Mouse (Mus musculus): Measurements from ENCODE around the gene Dnal4. TPM values are rescaled to one million over a fixed set of nuclear protein-coding genes. Genes with fewer than 3 reads are reported as not detected.

Gene Dnal4
- total RNA-seq, 2 experiments from 2014 or later: 30.4 to 34.4 TPM

- intact Hi-C loops (cut with DNase I): no loop called here
- peak; percentile 76 for DNase-seq
Measured at GRCm38 (mm10) chr15:79802304-79802703, 24.7 kb upstream of the Dnal4 start.

DNA sequence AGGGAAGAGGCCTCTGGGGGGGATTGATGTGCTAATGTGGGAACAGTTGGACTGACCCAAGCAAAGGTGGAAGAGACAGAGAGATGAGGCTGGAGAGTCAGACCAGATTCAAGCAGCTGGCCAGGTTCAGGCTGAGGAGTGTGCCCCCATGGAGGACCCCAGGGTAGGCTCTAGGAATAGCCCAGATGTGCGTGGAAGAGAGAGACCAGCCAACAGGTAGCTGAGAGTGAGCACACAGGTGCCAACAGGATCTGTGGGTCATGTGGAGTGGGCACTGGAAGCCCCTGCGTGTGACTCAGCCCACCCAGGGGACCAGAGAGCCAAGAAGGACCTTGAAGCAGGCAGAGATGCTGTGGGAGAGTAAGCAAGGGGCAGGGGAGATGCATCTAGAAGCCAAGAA, 24.0 kb upstream of the Dnal4 start:
- intact Hi-C loops (cut with DNase I): no loop called here
- no peak for DNase-seq

GRCm38 (mm10) chr15:79800701-79801100, 23.1 kb upstream of the Dnal4 start:
- intact Hi-C loops (cut with DNase I): no loop called here
- no peak for DNase-seq

DNA sequence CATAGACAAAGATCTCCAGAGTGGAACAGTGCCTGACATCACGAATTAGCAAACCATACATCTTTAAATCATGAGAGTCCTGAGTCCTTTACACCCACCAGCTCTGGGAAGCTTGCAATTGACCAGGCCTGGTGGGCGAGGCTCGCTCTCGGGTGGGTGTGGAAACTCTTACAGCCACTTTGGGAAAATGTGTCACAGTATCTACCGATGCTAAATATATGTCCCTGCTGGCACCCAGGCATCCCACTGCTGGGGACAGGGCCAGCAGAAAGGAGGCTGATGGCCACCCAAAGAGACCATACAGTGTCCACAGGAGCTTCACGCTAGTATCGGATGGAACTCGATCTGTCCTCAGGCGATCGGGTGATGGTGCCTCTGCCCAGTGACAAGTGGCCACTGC, 20.9 kb upstream of the Dnal4 start:
- intact Hi-C loops (cut with DNase I): no loop called here
- no peak for DNase-seq

- intact Hi-C loops (cut with DNase I): no loop called here
- no peak for DNase-seq
Measured at GRCm38 (mm10) chr15:79797680-79798079, 20.0 kb upstream of the Dnal4 start.

GRCm38 (mm10) chr15:79797096-79797495, 19.4 kb upstream of the Dnal4 start:
- intact Hi-C loops (cut with DNase I): no loop called here
- DNase-seq: no peak

GRCm38 (mm10) chr15:79796256-79796655, 18.6 kb upstream of the Dnal4 start:
- DNase-seq: peak; percentile 57
- intact Hi-C loops (cut with DNase I): no loop called here

- intact Hi-C loops (cut with DNase I): no loop called here
- DNase-seq: no peak
Measured at GRCm38 (mm10) chr15:79794173-79794572, 16.5 kb upstream of the Dnal4 start.

DNA sequence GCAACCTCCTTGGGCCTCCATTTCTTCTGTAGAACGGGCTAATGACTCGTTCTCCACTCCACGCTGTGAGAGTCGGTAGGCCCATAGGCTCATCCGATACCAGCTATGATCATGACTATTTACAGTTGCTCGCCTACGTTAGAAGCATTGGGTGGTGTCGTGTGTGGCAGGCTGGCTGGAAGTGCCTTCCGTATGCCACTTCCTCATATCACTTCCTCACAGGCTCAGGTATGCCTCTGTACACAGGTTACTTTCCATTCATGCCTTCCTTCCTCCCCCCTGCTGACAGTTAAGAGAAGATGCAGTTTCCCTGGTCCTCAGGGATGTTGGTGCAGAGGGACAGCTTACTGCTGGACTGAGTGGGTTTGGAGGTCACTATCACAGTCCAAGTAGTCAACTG, 15.4 kb upstream of the Dnal4 start:
- intact Hi-C loops (cut with DNase I): no loop called here
- no peak for DNase-seq

- intact Hi-C loops (cut with DNase I): no loop called here
Measured at GRCm38 (mm10) chr15:79792455-79792854, 14.8 kb upstream of the Dnal4 start.

GRCm38 (mm10) chr15:79791502-79791901, 13.9 kb upstream of the Dnal4 start:
- no peak for DNase-seq
- intact Hi-C loops (cut with DNase I): no loop called here

More at GRCm38 (mm10) chr15:79792455-79792854, 14.8 kb upstream of the Dnal4 start:
- peak; percentile 42 for DNase-seq

DNA sequence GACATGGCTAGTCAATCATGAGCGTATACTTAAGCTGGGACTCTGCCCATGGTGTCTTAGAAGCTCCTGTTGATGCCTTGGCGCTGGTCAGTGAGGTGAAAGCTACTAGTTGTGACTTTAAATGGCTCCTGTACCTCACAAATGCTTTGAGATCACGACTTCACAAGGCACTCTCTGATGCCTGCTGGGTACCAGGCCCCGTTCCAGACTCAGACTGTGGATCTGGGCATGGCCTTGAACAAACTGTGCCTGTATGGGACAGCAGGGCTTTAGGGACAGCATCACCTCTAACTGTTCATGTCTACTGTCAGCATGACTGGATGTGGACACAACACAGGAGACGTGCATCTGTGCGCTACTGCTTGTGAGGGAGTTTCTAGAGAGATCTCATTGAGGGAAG, 13.3 kb upstream of the Dnal4 start:
- intact Hi-C loops (cut with DNase I): no loop called here
- no peak for DNase-seq

GRCm38 (mm10) chr15:79790111-79790510, 12.5 kb upstream of the Dnal4 start:
- intact Hi-C loops (cut with DNase I): no loop called here
- DNase-seq: no peak

DNA sequence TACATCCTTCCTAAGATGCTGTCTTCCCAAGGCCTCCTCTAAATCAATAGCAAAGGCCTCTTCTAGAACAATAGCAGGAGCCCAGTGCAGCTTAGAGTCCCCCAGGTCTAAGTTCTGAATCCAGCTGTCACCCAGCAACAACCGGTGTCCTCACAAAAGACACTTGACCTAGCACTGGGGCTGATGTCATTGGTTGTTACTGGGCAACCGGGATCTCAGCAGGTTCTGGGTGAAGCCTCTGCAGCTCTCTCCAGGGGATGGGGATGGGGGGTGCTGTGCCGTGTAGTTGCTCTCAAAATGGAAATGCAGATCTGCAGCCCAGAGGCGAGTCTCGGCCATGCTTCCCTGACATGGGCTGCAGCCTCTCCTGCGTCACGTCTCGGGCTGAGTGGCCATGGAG, 10.2 kb upstream of the Dnal4 start:
- intact Hi-C loops (cut with DNase I): no loop called here
- DNase-seq: no peak

DNA sequence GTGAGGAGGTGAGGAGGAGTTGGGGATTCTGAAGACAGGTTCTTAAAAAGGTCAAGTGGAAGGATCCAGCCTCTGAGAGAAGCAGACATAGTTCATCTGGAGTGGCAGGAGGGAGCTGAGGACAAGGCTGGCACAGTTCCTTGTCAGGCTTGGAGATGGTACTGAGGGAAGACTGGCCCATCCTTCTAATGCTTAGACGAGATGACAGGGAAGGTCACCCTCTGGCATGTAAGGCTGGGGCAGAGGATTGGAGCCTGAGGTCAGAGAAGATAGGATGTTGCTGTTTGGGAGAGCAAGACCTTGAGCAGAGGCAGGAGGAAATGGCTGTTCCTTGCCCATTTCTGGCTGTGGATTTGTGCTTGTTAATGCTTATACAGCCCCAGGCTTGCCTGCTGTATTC, 7.4 kb upstream of the Dnal4 start:
- intact Hi-C loops (cut with DNase I): no loop called here
- DNase-seq: no peak

DNA sequence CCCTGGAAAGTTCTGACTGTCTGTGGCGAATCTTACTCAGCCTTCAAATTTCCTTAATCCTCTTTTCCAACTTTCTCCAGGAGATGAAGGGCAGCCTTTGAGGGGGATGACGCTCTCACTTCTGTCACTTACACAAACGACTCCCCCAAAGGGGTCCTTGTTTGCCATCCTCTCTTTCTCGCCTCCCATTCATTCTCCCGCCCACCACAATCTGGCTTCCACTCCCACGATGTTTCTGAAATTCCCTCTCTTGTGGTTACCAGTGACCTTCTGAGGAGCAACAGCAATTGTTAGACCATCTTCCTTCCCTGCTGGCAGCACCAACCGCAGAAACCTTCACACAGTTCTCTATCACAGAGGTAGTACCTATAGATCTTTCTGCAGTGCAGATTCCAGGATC, 2.0 kb downstream of the Dnal4 start:
- intact Hi-C loops (cut with DNase I): no loop called here
- no peak for DNase-seq

- intact Hi-C loops (cut with DNase I): no loop called here
- DNase-seq: peak; percentile 96
Measured at GRCm38 (mm10) chr15:79774117-79775027, 3.3 kb downstream of the Dnal4 start.

- no peak for DNase-seq
- intact Hi-C loops (cut with DNase I): no loop called here
Measured at GRCm38 (mm10) chr15:79770629-79771240, 6.9 kb downstream of the Dnal4 start.

DNA sequence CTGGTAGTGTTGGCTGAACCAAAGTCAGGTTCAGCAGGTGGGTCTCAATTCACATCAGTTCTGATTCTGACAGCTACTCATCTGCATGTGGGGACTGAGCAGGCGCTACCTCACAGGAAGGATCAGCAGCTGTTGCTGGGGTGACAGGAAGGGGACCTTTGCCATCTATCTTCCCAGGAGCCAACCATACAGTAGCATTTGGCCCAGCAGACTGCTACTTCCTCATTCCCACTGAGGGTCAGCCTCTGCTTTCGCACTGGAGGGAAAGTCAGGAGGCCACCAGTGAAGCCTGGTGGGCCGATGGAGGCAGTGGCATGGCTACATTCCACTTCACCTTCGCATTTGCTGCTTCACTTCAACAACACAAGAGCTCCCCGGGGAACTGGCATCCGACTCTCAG, 9.3 kb downstream of the Dnal4 start:
- intact Hi-C loops (cut with DNase I): no loop called here

GRCm38 (mm10) chr15:79767327-79767961, 10.2 kb downstream of the Dnal4 start:
- DNase-seq: no peak
- intact Hi-C loops (cut with DNase I): no loop called here

More for the DNA sequence above, 9.3 kb downstream of the Dnal4 start:
- no peak for DNase-seq

- intact Hi-C loops (cut with DNase I): no loop called here
Measured at GRCm38 (mm10) chr15:79766586-79767071, 11.0 kb downstream of the Dnal4 start.

GRCm38 (mm10) chr15:79766168-79766567, 11.5 kb downstream of the Dnal4 start:
- intact Hi-C loops (cut with DNase I): no loop called here
- DNase-seq: no peak

More at GRCm38 (mm10) chr15:79766586-79767071, 11.0 kb downstream of the Dnal4 start:
- no peak for DNase-seq

Measured in left cerebral cortex, postnatal 4 days (tissue).